9 mouse cellular contexts compared by ENCODE assay signal in genomic region chr2:18588232-18588631, GRCm38 (mm10).
DNase-seq lines count a peak whose midpoint lies in the region; ATAC-seq and TF ChIP-seq lines count a peak whose summit lies in the region.
"Had no signal": no experiment of that assay in that cellular context is flagged by ENCODE, and none has a peak within 500 bp of the region (broad histone marks: within the 10 kb centered on the region; RNA-seq: fewer than 3 reads in every experiment).

No protein-coding gene starts in this region.

- no peak for TF ChIP-seq CTCF in kidney, adult 2 months (conservative IDR thresholded peaks at IDR 0.05; ENCODE audit: insufficient read depth, insufficient read length, low read depth, low read length)
- TF ChIP-seq CTCF in bone marrow macrophage, adult 2 months (IDR thresholded peaks at IDR 0.05; ENCODE audit: low read depth, low read length) = no peak

- H3K27ac ChIP-seq in kidney, adult 2 months (ENCODE audit: insufficient read depth, low read depth, low read length) = peak overlapping the region; percentile 42; the same call in 1 of the 2 replicates
- H3K27ac ChIP-seq in bone marrow macrophage, adult 2 months (ENCODE audit: insufficient read depth, low read depth, low read length) = no peak overlapping the region
- H3K27ac ChIP-seq in hindbrain, embryonic 11.5 days (ENCODE audit: low read depth, low read length) = no peak overlapping the region
- H3K27ac ChIP-seq in midbrain, embryonic 11.5 days (ENCODE audit: low read depth, low read length) = no peak overlapping the region

- H3K4me3 ChIP-seq in kidney, adult 2 months (ENCODE audit: insufficient read depth, low read depth, low read length) = peak overlapping the region; percentile 56
- peak overlapping the region; percentile 84 for H3K4me3 ChIP-seq in bone marrow macrophage, adult 2 months (ENCODE audit: insufficient read depth, low read length)
- H3K4me3 ChIP-seq in hindbrain, embryonic 11.5 days (ENCODE audit: low read depth, low read length) = peak overlapping the region; percentile 46
- H3K4me3 ChIP-seq in midbrain, embryonic 11.5 days (ENCODE audit: low read depth, low read length) = peak overlapping the region; percentile 55

- ATAC-seq in hindbrain, embryonic 11.5 days (ENCODE audit: low FRiP score) = no peak
- no peak for ATAC-seq in midbrain, embryonic 11.5 days (ENCODE audit: low FRiP score)

- no peaks in the 10 kb centered on the region for H3K9me3 ChIP-seq in hindbrain, embryonic 11.5 days (ENCODE audit: control insufficient read depth, low read length)
- H3K9me3 ChIP-seq in midbrain, embryonic 11.5 days (ENCODE audit: control insufficient read depth, low read length) = no peaks in the 10 kb centered on the region

- peak overlapping the region; percentile 45 for H3K4me2 ChIP-seq in hindbrain, embryonic 11.5 days (replicated peaks; ENCODE audit: low read depth, low read length)
- peak overlapping the region; percentile 63 for H3K4me2 ChIP-seq in midbrain, embryonic 11.5 days

- no peaks in the 10 kb centered on the region for H3K36me3 ChIP-seq in kidney, adult 2 months (ENCODE audit: control insufficient read depth, insufficient read depth, low read length)
- no peaks in the 10 kb centered on the region for H3K36me3 ChIP-seq in hindbrain, embryonic 11.5 days (ENCODE audit: control insufficient read depth, insufficient read depth, low read length)
- no peaks in the 10 kb centered on the region for H3K36me3 ChIP-seq in midbrain, embryonic 11.5 days (ENCODE audit: control insufficient read depth, insufficient read depth, low read length)

- H3K4me1 ChIP-seq in kidney, adult 2 months (ENCODE audit: control insufficient read depth, insufficient read depth, low read length) = no peaks in the 10 kb centered on the region
- H3K4me1 ChIP-seq in bone marrow macrophage, adult 2 months (ENCODE audit: control insufficient read depth, insufficient read depth, low read length) = peaks cover 5% of the 10 kb centered on the region
- no peaks in the 10 kb centered on the region for H3K4me1 ChIP-seq in hindbrain, embryonic 11.5 days (replicated peaks; ENCODE audit: control insufficient read depth, insufficient read depth, low read length)
- 0 out of 2 replicates have a peak, but pooled peaks cover 2% of the 10 kb centered on the region for H3K4me1 ChIP-seq in midbrain, embryonic 11.5 days (ENCODE audit: control insufficient read depth, insufficient read depth, low read length)

- H3K27me3 ChIP-seq in kidney, adult 2 months (replicated peaks; ENCODE audit: control insufficient read depth, insufficient read depth, low read length) = no peaks in the 10 kb centered on the region; the same call in 1 of the 2 replicates
- H3K27me3 ChIP-seq in hindbrain, embryonic 11.5 days (ENCODE audit: control insufficient read depth, insufficient read depth, low read length) = no peaks in the 10 kb centered on the region
- no peaks in the 10 kb centered on the region for H3K27me3 ChIP-seq in midbrain, embryonic 11.5 days (ENCODE audit: control insufficient read depth, insufficient read depth, low read length)

- H3K9ac ChIP-seq in hindbrain, embryonic 11.5 days (ENCODE audit: low read depth, low read length) = no peak overlapping the region
- peak overlapping the region; percentile 47; the same call in 1 of the 2 replicates for H3K9ac ChIP-seq in midbrain, embryonic 11.5 days (ENCODE audit: low read length)

- DNase-seq in kidney, adult 2 months = peak; percentile 65
- no peak for DNase-seq in kidney, postnatal 4 days
- no peak for DNase-seq in hindbrain, embryonic 11.5 days (ENCODE audit: low spot score)
- no peak for DNase-seq in midbrain, embryonic 11.5 days (ENCODE audit: low spot score, missing footprints)
- no peak for DNase-seq in thymus, postnatal 14 days
- DNase-seq in gastrocnemius, postnatal 4 days (ENCODE audit: low spot score in 2 of 2) = no peak
- no peak for DNase-seq in spleen, postnatal 14 days (ENCODE audit: low spot score in 2 of 2)
- DNase-seq: right cerebral cortex, postnatal 25 days had no signal

- TF ChIP-seq POLR2A in kidney, adult 2 months (IDR thresholded peaks at IDR 0.05; ENCODE audit: low read depth, low read length) = no peak
- no peak for TF ChIP-seq POLR2A in bone marrow macrophage, adult 2 months (IDR thresholded peaks at IDR 0.05; ENCODE audit: borderline replicate concordance, low read depth, low read length)

- WGBS in kidney, adult 2 months = 5% methylated on average over 4 of the region's 4 CpGs
- 2% methylated on average over 4 of the region's 4 CpGs for WGBS in hindbrain, embryonic 11.5 days
- 6% methylated on average over 4 of the region's 4 CpGs for WGBS in midbrain, embryonic 11.5 days
